Mouse (Mus musculus) spleen, adult 2 months (tissue): ENCODE data around the gene Wdfy3. TPM values are rescaled to one million over a fixed set of nuclear protein-coding genes. Genes with fewer than 3 reads are reported as not detected.
"Not testable (repeated sequence)": the region's sequence is repeated elsewhere in the genome, so short reads cannot be mapped to it uniquely, and the experiment has no call there.

Source experiments
- DNase-seq, 2 experiments: peaks; one replicate each; pipeline versions ENCODE4 v3.0.0 to v3.0.0-alpha.2; 2012 to 2021; ENCODE audit warnings: low spot score in 2 of 2, low read depth in 1 of 2
- H3K27ac ChIP-seq: fragments of 200-500 bp; 2 replicates; pipeline ENCODE4 v1.5.1; 2012; ENCODE audit warnings: low read length, inconsistent platforms; ENCODE audit not compliant: insufficient read depth
- H3K27me3 ChIP-seq: fragments of 200-500 bp; 2 replicates; pipeline ENCODE4 v1.6.1; 2012; ENCODE audit warnings: mild to moderate bottlenecking, moderate library complexity, low read length, inconsistent platforms; ENCODE audit not compliant: control insufficient read depth, insufficient read depth
- H3K36me3 ChIP-seq: fragments of 200-500 bp; 2 replicates; pipeline ENCODE4 v1.6.1; 2012; ENCODE audit warnings: mild to moderate bottlenecking, low read length, inconsistent platforms; ENCODE audit not compliant: control insufficient read depth, insufficient read depth
- H3K4me1 ChIP-seq: fragments of 200-500 bp; 2 replicates; pipeline ENCODE4 v1.6.1; 2011; ENCODE audit warnings: inconsistent platforms; ENCODE audit not compliant: control insufficient read depth, insufficient read depth, insufficient read length
- H3K4me3 ChIP-seq: fragments of 200-500 bp; 2 replicates; pipeline ENCODE4 v1.5.1; 2011; ENCODE audit warnings: mild to moderate bottlenecking, inconsistent platforms; ENCODE audit not compliant: insufficient read depth, insufficient read length; ENCODE audit errors: extremely low read depth
- CTCF ChIP-seq: fragments of 200-500 bp; IDR thresholded peaks from 2 replicates; pipeline ENCODE4 v1.5.1; 2011; ENCODE audit warnings: mild to moderate bottlenecking, inconsistent platforms; ENCODE audit not compliant: insufficient read depth, insufficient read length, insufficient replicate concordance; ENCODE audit errors: extremely low read depth
- POLR2A ChIP-seq: fragments of 200-500 bp; IDR thresholded peaks from 2 replicates; pipeline ENCODE4 v1.6.1; 2011; ENCODE audit warnings: low read depth, low read length, inconsistent platforms
- WGBS: fragments of 180-500 bp; shearing (Covaris S2); methylation state at CpG from one replicate; pipeline ENCODE4 v1.1.7; 2018; 5-methylcytosine and 5-hydroxymethylcytosine counted together
- polyA plus RNA-seq: library from polyadenylated mRNA; depleted of rRNA; stranded (reverse); fragments of >200 nt; gene quantifications from 2 replicates; pipeline ENCODE4 v1.2.3, GENCODE M21; 2012; rRNA removed

The Wdfy3 gene
- 12.0 TPM in 2 replicates for polyA plus RNA-seq

DNA sequence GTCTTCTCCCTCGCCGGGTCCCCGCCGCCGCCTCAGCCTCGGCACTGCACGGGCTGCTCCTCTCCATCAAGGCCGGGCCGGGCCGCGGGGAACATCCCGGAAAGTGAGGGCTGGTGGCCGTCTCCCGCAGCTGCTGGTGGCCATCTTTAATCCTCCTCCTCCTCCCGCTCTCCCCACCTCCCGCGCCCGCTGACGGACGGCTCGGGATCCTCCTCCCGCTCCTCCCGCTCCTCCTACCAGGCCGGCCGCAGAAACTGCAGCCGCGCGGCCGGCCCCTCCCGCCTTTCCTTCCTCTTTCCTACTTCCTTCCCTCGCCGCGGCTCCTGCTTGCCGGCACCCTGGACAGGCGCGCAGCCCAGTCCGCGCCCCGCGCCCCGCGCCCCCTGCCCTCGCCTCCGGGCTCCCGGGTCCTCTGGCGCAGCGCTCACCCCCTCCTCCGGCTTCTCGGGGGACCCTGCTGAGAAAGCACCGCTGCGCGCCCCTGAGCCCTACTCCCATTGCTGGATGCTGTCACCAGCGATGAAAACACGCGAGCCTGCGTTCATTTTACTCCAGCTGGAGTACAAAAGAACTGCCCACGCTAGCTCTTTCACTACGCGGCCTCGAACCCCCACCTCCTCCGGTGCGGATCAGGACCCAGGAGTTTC, at the start of gene Wdfy3:
TSS of gene Wdfy3 (minus strand) at position 155 of the 647 bp plus-strand sequence.
- Histone ChIP-seq H3K36me3 (no peaks in the 10 kb centered on the region), H3K4me3 (peak within 1 kb of the TSS; percentile 61), H3K27ac (peak within 1 kb of the TSS; percentile 70), H3K4me1 (peaks cover 2% of the 10 kb centered on the region; the same call in 1 of the 2 replicates), H3K27me3 (peaks cover 13% of the 10 kb centered on the region)
- 2% methylated on average over 52 of the region's 62 CpGs for WGBS
- peak in 1 of 2 experiments; percentile 20 for DNase-seq
- no peak for TF ChIP-seq CTCF
- TF ChIP-seq POLR2A: no peak

DNA sequence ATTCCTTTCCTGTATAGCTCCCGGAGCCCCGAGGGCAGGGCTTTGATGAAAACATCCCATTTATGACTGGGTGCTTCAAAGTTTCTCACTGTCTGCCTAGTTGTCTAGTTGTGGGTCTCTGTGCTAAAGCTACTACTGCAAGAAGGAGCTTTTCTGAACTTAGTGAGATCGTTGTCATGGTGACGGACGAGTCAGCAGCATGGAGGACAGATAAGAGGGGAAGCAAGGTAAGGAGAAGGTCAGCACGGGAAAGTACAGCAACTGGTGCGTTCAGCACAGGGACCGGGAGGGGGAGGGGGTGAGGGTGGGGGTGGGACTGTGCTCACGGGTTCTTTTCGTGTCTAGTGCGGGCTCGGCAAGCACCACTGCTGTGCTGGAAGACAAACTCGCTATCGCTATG, 43.3 kb upstream of the Wdfy3 start:
- no peak overlapping the region for H3K27ac ChIP-seq
- no peak for DNase-seq
- H3K36me3 ChIP-seq: no peaks in the 10 kb centered on the region
- H3K4me3 ChIP-seq: no peak overlapping the region
- TF ChIP-seq POLR2A (no peak), CTCF (no peak)
- no peaks in the 10 kb centered on the region for H3K4me1 ChIP-seq
- WGBS: 57% methylated on average over 14 of the region's 14 CpGs
- no peaks in the 10 kb centered on the region for H3K27me3 ChIP-seq

DNA sequence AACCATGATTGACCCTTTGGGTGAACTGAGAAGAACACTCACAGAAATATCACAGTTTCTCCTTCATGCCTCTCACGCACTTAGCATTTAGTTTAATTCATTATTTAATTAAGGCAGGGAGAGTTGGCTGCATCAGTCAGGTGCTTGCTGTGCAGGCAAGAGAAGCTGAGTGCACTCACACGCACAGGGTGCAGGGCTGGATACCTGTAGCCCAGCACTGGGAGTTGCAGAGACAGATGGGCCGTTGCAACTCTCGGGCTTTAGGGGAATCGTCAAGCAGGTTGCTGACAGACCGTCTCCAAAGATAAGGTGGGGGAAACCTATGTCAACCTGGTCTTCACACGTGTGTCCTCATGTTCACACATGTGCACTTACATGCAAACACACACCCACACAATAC, 42.3 kb upstream of the Wdfy3 start:
- DNase-seq: no peak
- TF ChIP-seq POLR2A: no peak
- TF ChIP-seq CTCF: no peak
- 92% methylated on average over 7 of the region's 7 CpGs for WGBS
- Histone ChIP-seq H3K27ac (no peak overlapping the region), H3K36me3 (no peaks in the 10 kb centered on the region), H3K27me3 (no peaks in the 10 kb centered on the region), H3K4me1 (no peaks in the 10 kb centered on the region), H3K4me3 (no peak overlapping the region)

DNA sequence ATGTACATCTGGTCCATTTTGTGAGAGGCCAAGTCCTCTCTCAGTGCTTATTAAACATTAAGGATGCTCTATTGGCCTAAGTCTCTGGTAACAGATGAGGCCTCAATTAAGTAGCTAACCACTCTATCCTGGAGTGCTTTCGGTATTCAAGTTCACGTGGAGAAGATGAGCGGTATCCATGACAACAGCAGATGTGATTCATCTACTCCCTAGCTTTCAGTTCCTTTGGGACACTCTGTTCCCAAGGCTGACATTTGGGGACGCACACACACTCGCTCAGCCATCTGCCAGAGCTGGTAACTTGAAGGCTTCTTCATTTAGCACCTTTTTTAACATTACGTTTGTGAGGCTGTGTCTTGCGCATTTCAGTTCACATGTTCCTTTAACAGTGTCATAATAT, 40.3 kb upstream of the Wdfy3 start:
- DNase-seq: no peak
- Histone ChIP-seq H3K4me1 (no peaks in the 10 kb centered on the region), H3K4me3 (no peak overlapping the region), H3K27ac (no peak overlapping the region), H3K36me3 (no peaks in the 10 kb centered on the region), H3K27me3 (no peaks in the 10 kb centered on the region)
- no peak for TF ChIP-seq POLR2A
- TF ChIP-seq CTCF: no peak
- WGBS: 88% methylated on average over 7 of the region's 7 CpGs

DNA sequence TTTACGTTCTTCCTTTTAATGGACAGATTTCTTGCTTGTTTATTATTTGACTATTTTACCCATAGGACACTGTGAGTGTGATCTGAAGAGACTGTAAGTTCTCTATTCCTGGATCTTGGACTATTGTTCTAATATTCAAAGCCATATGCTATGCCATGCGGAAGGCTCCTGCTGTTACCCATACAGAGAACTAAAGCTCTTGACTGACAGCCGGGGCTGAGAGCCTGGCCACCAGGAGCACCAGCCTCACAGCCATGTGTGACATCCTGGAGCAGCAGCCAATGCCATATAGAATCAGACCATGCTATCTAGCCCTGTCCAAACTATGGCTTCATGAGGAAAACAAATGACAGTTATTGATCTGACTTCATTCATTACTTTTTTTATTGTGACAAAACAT, 36.2 kb upstream of the Wdfy3 start:
- Histone ChIP-seq H3K4me3 (no peak overlapping the region), H3K36me3 (no peaks in the 10 kb centered on the region), H3K27ac (no peak overlapping the region), H3K27me3 (no peaks in the 10 kb centered on the region), H3K4me1 (no peaks in the 10 kb centered on the region)
- DNase-seq: no peak
- no peak for TF ChIP-seq POLR2A
- no peak for TF ChIP-seq CTCF
- WGBS: 80% methylated on average over 3 of the region's 3 CpGs

DNA sequence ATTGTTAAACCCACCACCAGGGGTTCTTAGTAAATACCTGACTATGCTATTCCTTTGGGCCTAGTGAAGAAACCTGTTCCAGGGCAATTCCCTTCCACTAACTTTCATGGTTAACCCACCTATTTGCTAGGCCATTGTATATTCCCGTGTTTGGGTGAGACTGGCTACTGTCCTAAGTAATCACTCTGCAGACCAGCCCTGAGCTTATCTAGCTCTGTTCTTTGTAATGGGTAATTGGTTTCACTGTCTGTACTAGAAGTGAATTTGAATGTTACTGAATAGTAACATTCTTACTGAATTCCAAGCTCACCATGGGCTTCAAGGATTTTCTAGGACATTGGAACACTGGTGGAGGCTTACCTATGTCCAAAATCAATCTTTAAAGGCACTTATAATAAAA, 32.1 kb upstream of the Wdfy3 start:
- DNase-seq, H3K27ac ChIP-seq, H3K36me3 ChIP-seq, H3K4me3 ChIP-seq, H3K27me3 ChIP-seq, H3K4me1 ChIP-seq: not testable (repeated sequence)
- WGBS: 98% methylated on average over 1 of the region's 1 CpGs

DNA sequence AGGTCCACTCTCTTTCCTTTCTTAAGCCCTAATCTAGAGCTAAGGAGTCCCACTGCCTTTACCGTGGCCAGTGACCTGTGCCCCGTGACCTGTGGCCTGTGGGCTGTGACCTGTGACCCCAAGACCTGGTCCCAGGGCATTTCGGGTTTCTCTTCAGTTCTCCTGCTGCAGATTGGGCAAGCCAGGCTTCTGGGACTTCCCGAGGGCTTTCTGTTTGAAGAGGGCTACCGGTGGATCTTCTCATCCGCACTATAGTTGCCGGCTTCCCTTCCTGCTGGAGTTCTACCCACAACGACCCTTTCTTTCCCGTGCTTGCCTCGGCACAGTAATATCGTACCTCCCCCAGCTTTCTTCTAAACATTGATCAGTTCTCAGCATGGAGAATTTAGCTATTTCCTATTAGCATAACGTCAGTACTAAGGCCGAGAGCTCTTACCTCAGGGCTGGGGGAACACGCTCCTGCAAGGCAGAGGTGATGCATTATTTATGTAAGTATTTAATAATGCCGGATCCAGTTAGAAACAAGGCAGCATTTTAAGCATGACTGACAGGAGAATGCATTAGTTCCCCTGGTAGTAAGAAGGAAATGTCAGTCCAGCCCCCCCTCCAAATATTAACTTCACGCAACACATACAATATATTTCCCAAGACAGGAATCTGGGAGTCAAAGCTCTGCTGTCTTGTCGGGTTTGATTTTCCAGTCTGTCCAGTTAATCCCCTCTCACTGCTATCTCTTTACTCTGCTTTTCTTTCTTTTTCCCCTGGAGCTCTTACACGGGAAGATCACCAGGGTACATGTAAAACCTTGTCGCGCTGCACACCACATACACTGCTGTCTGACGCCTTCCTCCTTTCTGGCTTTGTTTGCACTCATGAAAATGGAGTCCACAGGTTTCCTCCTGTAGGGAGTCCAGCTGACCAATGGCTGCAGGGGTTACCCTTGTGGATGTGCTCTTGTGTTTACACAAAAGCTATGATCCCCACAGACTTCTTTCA, 30.8 kb upstream of the Wdfy3 start:
- TF ChIP-seq CTCF: no peak
- WGBS: 82% methylated on average over 21 of the region's 21 CpGs
- Histone ChIP-seq H3K27me3 (no peaks in the 10 kb centered on the region), H3K27ac (no peak overlapping the region), H3K36me3 (no peaks in the 10 kb centered on the region), H3K4me3 (no peak overlapping the region), H3K4me1 (no peaks in the 10 kb centered on the region)
- no peak for DNase-seq
